Mouse (Mus musculus): ENCODE measurements around the gene Itga8.

Itga8 gene

GRCm38 (mm10) chr2:12198214-12198613 lies 103.5 kb downstream of the Itga8 start:
- DNase-seq (ENCODE audit: low read depth, low spot score) = no peak

- no peak for DNase-seq (ENCODE audit: low read depth, low spot score)
Measured at GRCm38 (mm10) chr2:12197711-12198110, 104.0 kb downstream of the Itga8 start.

GRCm38 (mm10) chr2:12189026-12189425 lies 112.7 kb downstream of the Itga8 start:
- DNase-seq (ENCODE audit: low read depth, low spot score) = no peak

- DNase-seq (ENCODE audit: low read depth, low spot score) = peak; percentile 64
Measured at GRCm38 (mm10) chr2:12187646-12188045, 114.1 kb downstream of the Itga8 start.

- no peak for DNase-seq (ENCODE audit: low read depth, low spot score)
Measured at GRCm38 (mm10) chr2:12182402-12182948, 119.2 kb downstream of the Itga8 start.

- DNase-seq (ENCODE audit: low read depth, low spot score) = no peak
Measured at GRCm38 (mm10) chr2:12180635-12181034, 121.1 kb downstream of the Itga8 start.

- DNase-seq (ENCODE audit: low read depth, low spot score) = peak; percentile 10
Measured at GRCm38 (mm10) chr2:12174722-12175427, 126.8 kb downstream of the Itga8 start.

- DNase-seq (ENCODE audit: low read depth, low spot score) = peak; percentile 74
Measured at GRCm38 (mm10) chr2:12170221-12170620, 131.5 kb downstream of the Itga8 start.

GRCm38 (mm10) chr2:12160486-12160885 lies 141.2 kb downstream of the Itga8 start:
- DNase-seq (ENCODE audit: low read depth, low spot score) = peak; percentile 60

GRCm38 (mm10) chr2:12157001-12157400 lies 144.7 kb downstream of the Itga8 start:
- DNase-seq (ENCODE audit: low read depth, low spot score) = no peak

GRCm38 (mm10) chr2:12156401-12156800 lies 145.3 kb downstream of the Itga8 start:
- no peak for DNase-seq (ENCODE audit: low read depth, low spot score)

- DNase-seq (ENCODE audit: low read depth, low spot score) = peak; percentile 57
Measured at GRCm38 (mm10) chr2:12154676-12155075, 147.0 kb downstream of the Itga8 start.

GRCm38 (mm10) chr2:12153551-12153950 lies 148.2 kb downstream of the Itga8 start:
- no peak for DNase-seq (ENCODE audit: low read depth, low spot score)

GRCm38 (mm10) chr2:12147902-12148301 lies 153.8 kb downstream of the Itga8 start:
- no peak for DNase-seq (ENCODE audit: low read depth, low spot score)

GRCm38 (mm10) chr2:12146612-12147011 lies 155.1 kb downstream of the Itga8 start:
- no peak for DNase-seq (ENCODE audit: low read depth, low spot score)

GRCm38 (mm10) chr2:12138765-12139368 lies 162.9 kb downstream of the Itga8 start:
- no peak for DNase-seq (ENCODE audit: low read depth, low spot score)

- DNase-seq (ENCODE audit: low read depth, low spot score) = no peak
Measured at GRCm38 (mm10) chr2:12126580-12126979, 175.1 kb downstream of the Itga8 start.

GRCm38 (mm10) chr2:12115479-12115878 lies 186.2 kb downstream of the Itga8 start:
- no peak for DNase-seq (ENCODE audit: low read depth, low spot score)

- no peak for DNase-seq (ENCODE audit: low read depth, low spot score)
Measured at GRCm38 (mm10) chr2:12109306-12109705, 192.4 kb downstream of the Itga8 start.

GRCm38 (mm10) chr2:12108306-12108705 lies 193.4 kb downstream of the Itga8 start:
- DNase-seq (ENCODE audit: low read depth, low spot score) = no peak

- no peak for DNase-seq (ENCODE audit: low read depth, low spot score)
Measured at GRCm38 (mm10) chr2:12107265-12107664, 194.5 kb downstream of the Itga8 start.

GRCm38 (mm10) chr2:12103183-12103582 lies 198.5 kb downstream of the Itga8 start:
- peak; percentile 48 for DNase-seq (ENCODE audit: low read depth, low spot score)
